Mouse (Mus musculus): Measurements from ENCODE around the gene Abhd5. TPM values are rescaled to one million over a fixed set of nuclear protein-coding genes. Genes with fewer than 3 reads are reported as not detected.
"Not testable (repeated sequence)": the region's sequence is repeated elsewhere in the genome, so short reads cannot be mapped to it uniquely, and the experiment has no call there.

The Abhd5 gene
- 10 to 100 TPM; 11.3 to 21.8 (median 13.0) TPM for polyA plus RNA-seq (2017; shearing (Covaris generic))

GRCm38 (mm10) chr9:122351303-122352024 is at the start of gene Abhd5:
TSS of gene Abhd5 (plus strand) at chr9:122351608.
- ATAC-seq: peak; percentile 94

GRCm38 (mm10) chr9:122305302-122305701 is 46.1 kb upstream of the Abhd5 start:
- no peak for ATAC-seq

DNA sequence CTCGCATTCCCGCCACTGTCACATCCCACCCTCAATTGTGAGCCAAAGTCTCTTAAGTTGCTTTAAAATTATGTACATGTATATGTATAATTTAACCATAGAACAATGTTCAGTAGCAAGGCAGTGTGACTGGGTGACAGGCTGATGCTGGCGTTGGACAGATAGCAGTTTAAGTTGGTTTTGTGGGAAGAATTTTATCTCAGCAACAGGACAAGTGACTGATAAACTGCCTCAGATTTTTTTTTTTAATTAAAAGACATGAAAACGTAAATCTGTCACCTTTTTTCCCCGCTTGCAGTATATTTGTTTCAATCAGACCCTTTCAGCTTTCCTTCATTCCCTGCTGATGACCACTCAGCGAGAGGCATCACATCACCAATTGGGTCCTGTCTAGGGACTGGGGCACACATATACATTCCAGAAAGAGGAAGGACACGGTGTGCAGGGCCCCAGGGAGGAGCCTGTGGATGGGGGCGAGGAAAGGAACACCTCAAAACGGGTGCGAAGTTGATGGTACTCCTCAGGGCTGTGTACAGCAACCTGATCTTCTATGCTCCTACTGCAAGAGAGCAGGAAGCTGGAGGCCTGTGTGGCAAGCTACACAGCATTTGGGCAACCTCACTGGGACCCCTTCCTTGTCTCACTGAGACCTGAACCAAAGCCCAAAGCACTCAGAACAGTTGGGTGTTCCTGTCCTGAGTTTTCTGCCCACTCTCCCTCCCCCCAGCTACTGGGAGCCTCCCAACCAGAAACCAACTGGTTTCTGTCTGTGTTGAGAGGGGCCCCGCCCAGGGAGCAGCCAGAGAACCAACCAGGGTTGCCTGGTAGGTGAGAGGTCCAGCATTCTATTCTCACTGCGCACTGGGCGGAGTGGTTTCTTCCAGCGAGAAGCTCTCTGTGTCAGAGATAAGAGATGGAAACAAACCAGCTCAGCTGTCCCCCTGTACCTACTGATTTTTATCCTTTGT is 42.1 kb upstream of the Abhd5 start:
- no peak for ATAC-seq

DNA sequence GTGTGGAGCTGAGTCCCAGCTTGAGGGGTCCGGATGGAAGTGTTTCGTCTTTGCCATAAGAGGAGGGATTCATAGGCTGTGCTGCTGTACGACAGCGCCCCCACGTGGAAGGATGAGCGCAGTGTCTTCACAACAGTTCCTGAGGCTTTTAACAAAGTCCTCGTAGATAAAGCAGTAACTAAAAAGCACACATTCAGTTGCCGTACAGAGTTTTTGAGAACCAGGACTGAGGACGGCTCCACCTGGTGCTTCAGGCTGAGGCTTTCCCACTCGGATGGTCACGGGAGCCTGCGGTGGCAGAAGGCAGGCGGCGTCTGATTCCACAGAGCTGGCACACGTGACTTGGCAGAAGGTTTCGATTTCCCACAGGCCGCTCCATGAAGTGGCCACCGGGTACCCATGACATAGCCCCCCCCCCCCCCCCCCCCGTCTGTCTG is 40.8 kb upstream of the Abhd5 start:
- ATAC-seq: peak; percentile 80

DNA sequence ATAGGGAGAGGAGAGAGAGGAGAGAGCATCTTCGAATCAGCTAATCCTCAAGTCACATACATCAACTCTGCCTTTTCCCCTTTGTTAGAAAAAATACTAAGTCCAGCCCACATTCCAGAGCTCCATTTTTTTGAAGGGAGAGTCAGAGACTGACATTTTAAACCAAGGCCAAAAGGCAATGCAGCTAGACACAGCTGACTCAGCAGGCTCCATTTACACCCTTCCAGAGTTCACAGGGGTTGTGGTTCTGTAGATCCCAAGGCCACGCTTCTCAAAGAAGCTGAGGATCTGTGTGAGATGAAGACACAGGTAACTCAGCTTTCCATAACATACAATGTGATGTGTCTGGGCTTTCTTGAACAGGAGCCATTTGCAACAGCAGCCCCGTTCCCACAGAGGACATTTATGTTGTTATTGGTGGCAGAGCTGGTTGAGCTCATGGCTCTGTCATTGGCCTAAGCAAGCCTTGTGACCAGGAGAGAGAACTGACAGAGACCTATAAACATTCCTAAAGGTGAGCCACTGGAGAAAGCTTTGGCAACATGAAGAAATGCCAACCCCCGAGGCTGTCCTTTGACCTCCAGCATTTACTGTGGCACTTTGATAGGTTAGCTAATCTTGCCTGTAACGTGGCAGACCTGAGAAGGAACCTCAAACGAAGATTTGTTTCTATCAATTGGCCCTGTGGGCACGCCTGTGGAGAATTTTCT is 40.2 kb upstream of the Abhd5 start:
- no peak for ATAC-seq

- ATAC-seq: no peak
Observed at GRCm38 (mm10) chr9:122312296-122312990, 39.0 kb upstream of the Abhd5 start.

DNA sequence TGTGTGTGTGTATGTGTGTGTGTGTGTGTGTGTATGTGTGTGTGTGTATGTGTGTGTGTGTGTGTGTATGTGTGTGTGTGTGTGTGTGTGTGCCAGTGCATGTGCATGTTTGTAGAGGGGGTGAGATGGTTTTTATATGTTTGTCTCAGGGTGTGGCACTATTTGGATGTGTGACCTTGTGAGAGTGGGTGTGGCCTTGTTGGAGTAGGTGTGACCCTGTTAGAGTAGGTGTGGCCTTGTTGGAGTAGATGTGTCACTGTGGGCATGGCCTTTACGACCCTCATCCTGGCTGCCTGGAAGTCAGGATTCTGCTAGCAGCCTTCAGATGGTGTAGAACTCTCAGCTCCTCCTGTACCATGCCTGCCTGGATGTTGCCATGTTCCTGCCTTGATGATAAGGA is 38.3 kb upstream of the Abhd5 start:
- not testable (repeated sequence) for ATAC-seq

- ATAC-seq: no peak
Observed at GRCm38 (mm10) chr9:122314386-122314785, 37.0 kb upstream of the Abhd5 start.

GRCm38 (mm10) chr9:122314942-122315341 is 36.5 kb upstream of the Abhd5 start:
- no peak for ATAC-seq

- ATAC-seq: no peak
Observed at GRCm38 (mm10) chr9:122315501-122315900, 35.9 kb upstream of the Abhd5 start.

GRCm38 (mm10) chr9:122316562-122316961 is 34.8 kb upstream of the Abhd5 start:
- no peak for ATAC-seq

GRCm38 (mm10) chr9:122320626-122321025 is 30.8 kb upstream of the Abhd5 start:
- ATAC-seq: no peak

GRCm38 (mm10) chr9:122322356-122322755 is 29.1 kb upstream of the Abhd5 start:
- no peak for ATAC-seq

GRCm38 (mm10) chr9:122325996-122326395 is 25.4 kb upstream of the Abhd5 start:
- ATAC-seq: no peak

DNA sequence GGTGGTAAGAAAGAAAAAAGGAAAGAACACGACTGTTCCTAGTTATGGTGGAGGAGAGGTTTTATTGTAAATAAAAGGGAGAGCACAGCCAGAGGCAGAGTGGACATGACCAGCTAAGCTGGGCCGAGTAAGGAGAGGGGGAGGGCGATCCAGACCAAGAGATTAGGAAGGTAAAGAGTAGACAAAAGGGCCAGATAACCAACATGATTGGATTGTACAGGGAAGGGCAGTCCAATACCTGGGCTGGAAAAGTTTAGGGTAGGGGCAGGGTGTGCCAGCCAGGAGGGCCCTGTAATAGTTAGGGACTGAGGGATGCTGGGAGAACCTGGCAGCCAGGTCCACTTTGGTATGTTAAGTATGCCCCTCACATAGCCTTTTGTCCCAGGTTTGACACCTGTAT is 23.2 kb upstream of the Abhd5 start:
- ATAC-seq: no peak

DNA sequence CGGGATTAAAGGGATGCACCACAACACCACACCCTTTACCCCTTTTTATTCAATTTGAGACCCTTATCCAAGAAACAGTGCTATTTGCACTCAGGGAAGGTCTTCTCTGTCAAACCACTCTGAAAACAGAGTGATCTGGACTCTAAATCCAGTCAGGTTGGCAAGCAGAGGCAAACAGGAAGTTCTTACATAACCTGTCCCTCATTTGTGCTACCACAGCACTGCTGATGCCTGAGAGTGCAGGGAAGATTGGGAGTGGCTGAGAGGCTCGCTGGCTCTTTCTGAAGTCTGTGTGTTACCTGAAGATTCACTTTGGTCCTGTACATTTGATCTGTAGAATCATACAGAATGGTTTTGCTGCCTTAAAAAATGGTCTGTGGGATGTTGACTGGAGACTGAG is 14.7 kb upstream of the Abhd5 start:
- no peak for ATAC-seq

GRCm38 (mm10) chr9:122337510-122337931 is 13.9 kb upstream of the Abhd5 start:
- ATAC-seq: no peak

DNA sequence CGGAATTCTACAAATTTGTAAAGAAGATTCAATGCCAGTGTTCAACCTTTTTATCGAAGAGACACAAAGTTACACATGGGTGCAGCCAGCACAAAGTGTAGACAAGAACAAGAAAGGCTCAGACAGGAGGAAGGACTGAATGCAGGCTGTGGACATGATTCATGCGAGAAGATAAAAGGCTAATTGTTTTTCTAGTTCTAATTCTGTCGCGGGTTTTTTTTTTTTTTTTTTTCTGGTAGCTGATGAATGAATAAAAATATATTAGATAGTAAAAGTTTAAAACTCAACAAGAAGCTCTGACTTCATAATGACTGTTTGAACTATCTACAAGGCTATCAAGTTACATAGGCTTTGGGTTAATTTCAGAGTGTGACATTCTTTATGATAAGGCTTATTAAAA is 11.4 kb upstream of the Abhd5 start:
- no peak for ATAC-seq

DNA sequence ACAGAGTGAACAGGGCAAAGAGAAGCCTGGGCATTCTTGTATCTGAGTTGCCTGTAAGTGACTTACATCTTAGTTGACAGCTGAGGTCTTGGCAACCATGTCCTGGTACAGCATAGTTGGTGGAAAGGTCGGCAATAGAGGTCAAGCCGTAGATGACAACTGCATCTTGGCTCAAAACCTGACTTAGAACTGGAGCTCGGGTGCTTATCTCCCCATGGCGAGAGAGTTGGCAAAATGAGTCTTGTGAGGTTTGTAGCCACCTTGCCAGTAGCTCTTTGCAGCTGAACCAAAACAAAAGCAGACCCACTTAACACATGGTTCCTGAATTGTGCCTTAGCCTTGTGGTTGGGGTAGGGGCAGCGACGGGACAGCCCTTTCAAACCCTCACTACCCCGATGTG is 8.0 kb upstream of the Abhd5 start:
- no peak for ATAC-seq

- no peak for ATAC-seq
Observed at GRCm38 (mm10) chr9:122344560-122344959, 6.8 kb upstream of the Abhd5 start.

- no peak for ATAC-seq
Observed at GRCm38 (mm10) chr9:122345291-122345690, 6.1 kb upstream of the Abhd5 start.

DNA sequence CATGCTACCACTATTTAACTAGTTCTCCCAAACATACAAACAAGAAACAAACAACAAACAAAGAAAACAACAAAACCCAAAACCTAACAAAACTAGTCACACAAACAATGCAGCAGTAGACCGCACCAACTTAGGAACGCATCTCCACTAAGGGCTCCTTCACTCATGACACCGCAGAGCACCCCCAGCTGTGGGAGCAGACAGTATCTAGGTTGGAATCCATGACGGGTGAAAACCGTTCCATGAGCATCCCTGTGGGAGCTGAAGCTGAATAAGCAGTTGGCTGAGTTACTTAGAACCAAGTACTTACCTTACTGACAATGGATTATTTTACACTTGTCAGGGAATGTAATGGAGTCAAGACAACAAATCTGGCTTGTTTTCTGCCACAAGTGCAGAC is 5.3 kb upstream of the Abhd5 start:
- ATAC-seq: no peak

All from inflammation-experienced regulatory T-cells, adult 6 months (primary cell).